Mouse (Mus musculus): Measurements from ENCODE around the gene Tnks1bp1.

The Tnks1bp1 gene

DNA sequence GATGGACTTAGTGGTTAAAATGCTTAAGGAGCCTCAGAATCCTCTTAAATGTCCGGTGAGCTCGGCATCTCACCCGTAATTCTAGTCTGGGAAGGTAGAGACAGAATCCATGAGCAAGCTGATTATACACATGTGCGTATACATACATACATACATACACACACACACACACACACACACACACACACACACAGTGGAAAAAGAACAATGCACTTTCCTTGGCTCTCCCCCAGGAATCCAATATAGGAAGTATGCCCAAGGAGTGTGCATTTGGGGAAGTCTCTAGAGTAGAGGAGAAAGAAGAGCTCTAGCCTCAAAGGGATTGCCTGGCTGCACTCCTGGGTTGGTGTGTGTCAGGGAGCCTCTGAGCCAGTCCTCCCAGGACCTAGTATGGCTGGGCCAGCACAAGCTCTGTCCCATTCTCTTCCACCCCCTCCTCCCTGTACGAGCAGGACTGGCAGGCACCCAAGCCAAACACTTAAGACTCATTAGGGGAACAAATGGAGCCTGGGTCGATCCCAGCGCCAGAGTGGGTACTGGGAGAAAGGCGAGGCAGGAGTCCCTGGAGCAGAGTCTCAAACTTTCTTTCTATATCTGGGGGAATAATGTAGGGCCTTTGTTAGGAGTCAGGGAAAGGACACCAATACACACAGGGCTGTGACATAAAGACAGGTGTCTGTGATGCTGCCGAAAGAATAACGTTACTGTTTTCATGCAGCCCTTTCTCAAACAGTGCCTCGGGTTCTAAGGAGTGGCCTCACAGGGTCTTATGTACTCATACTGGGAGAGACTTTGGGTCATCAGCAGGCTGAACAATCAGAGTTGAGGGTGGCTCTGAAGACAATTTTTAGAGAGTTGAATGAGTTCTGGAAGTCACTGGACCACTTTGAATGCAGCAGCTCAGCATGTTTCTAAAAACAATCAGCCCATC, 41.2 kb downstream of the Tnks1bp1 start:
- DNase-seq (ENCODE audit: low read depth, low spot score): no peak

DNA sequence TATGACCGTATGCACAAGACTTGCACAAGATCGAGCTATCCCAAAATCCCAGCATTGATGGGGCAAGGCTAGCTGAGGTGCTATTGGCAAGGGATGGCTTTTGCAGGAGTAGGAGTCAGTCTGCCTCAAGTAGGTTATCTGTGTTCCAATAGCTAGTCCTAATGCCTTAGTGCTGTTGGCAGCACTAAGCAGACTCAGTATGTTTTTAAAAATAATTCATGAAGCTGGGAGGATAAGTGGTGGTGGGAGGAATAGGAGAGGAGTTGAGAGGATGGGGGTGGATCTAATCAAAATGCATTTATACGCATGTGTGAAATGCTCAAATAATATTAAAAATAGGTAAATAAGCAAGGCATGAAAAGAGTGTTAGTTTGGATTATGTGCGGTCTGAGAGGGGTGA, 43.5 kb downstream of the Tnks1bp1 start:
- DNase-seq (ENCODE audit: low read depth, low spot score): no peak

DNA sequence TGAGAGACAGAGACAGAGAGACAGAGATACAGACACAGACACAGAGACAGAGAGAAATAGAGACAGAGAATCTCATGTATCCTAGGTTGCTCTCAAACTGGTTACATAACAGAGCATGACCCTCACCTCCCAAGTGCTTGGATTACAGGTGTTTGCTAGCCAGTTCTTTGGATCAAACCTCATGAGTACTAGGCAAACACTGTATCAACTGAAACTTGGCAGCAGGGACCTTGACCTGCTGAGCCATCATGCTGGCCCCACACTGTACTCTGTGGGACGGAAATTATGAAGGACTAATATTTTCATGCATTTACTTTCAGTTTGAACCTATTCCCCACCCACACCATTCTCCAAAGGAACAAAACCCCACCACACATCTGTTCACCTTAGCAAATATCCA, 45.6 kb downstream of the Tnks1bp1 start:
- DNase-seq (ENCODE audit: low read depth, low spot score): no peak

DNA sequence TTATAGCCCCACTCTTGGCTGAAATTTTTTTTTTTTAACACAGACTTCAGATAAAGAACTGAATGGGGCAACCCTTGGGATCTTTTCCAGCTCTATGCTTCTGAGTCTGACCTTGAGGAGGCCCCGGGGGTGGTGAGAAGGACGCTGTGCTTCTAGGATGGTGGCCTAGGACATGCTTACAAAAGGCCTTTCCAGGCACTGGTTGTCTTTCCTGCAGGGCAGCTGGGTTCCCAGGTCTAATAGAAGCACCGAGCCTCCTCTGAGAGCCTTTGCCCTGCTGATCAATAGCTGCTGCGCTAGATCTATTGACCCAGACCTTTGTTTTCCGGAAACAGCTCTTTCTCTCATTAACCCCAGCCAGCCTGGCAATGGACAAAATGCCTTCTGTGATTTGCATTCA, 48.1 kb downstream of the Tnks1bp1 start:
- DNase-seq (ENCODE audit: low read depth, low spot score): no peak

DNA sequence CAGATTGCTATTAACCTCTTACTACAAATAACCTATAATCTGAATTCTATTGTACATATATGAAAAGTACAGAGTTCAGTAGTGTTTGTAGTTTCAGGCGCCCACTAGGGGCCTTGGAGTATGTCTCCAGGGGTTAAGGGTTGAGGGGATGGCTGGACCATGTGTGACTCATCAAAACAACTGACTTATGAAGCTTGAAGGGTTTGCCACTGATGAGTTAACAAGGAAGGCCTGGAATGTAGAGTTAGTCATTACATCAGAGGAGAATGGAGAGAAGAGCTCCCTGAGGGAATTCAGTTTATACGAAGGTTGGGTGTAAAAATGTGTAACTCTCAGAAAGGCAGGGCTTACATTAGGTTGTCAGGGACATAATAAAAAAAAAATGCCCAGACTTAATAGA, 50.2 kb downstream of the Tnks1bp1 start:
- no peak for DNase-seq (ENCODE audit: low read depth, low spot score)

DNA sequence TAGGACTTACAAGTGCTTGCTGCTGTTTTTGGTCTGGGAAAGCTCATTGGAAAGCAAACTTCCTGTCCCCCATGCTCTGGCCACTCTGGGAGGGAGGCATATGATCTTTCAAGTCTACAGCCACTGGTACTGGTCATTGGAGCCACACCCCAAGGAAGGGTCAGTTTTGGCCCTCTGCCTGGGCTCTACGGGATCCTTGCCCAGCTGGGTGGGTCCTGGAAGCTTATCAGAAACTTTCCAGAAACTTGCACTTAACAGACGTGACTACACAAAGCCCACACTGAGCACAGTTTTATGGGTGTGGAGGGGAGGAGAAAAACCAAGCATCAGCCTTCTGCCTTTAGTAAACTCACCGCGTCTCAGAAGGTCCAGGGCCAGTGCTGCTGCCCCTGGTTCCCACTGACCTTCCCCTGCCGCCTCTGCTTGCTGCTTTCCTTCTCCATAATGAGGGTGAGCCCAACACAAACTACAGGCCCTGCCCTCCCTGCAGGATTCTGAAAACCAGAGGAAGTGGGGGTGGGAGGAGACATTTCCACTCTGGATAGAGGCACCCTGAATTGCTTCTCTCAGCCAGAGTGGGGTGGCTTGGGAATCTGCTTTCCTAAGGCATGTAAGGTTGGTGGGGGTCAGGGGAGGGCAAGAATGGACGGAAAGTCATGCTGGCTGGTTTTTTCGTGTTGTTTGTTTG, 51.1 kb downstream of the Tnks1bp1 start:
- no peak for DNase-seq (ENCODE audit: low read depth, low spot score)

DNA sequence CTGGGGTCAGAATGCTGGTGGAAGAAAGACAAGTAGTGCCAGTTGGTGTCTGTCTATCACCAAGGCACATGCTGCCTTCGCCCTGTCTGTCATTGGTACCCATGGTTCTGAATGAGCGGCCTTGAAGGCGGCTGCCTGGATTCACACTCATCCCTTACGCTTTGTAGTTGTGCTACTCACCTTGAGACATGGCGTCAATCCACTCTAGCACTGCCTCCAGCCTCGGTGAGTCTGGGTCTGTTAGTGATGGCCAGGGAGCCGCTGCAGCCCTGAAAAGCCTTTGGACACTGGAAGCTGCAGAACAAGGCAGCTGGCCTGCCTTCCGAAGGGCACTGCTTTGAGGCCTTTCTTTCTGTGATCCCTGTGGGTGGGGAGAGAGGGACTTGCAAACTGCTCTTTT, 55.4 kb downstream of the Tnks1bp1 start:
- no peak for DNase-seq (ENCODE audit: low read depth, low spot score)

DNA sequence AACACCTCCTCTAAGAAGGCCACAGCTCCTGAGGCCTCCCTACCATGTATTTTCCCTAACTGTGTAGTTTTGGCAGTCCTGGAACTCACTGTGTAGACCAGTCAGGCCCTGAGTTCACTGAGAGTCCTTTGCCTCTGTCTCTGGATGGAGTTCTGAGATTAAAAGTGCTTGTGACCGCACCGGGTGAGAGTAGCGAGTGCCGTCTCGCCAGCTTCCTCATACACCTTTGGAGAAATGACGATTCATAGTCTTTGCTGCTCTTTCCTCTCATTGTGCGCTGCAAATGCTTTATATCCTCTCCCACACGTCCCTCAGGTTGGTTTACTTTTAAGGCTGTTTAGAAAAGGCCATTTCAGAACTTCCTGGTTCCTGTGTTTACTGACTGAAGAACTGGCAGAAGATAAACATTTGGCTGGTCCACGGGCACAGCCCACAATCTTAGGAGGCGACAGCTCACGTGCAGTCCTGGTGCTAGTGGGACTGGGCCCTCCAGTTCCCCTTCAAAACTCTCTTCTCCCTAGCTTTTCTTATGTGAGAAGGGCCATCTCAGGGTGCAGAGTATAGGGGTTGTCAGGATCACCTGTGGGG, 57.7 kb downstream of the Tnks1bp1 start:
- DNase-seq (ENCODE audit: low read depth, low spot score): no peak

DNA sequence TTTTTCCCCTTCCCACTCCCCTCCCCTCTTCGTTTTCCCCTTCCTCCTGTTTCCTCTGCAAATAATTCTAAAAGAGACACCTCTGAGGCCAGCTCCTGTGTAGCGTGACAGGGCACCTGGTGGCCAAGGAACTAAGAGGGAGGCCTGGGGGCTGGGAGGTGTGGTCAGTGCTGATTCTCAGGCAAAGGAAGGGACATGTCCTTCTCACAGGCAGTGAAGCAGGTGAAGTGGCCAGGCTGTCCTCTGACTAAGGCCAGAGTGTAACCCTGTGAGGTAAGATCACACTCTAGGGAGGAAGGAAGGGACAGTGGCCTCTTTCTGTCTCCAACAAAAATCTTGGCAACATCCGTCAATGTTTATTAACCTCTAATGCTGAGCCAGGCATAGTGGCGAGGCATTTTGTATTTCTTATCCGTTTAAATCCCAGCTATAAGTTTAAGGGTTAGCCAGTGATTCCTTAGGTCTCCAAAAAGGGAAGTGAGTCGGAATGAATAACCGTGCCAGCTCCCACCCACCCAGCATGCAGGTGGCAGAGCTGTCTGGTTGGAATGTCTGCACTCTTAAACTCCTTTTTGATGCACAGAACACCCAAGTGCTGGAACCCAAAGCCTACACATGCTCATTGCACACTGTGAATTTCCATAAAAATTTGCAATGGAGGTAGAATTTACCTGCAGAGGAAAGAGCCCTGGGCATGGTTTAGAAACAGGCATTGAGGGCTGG, 58.4 kb downstream of the Tnks1bp1 start:
- DNase-seq (ENCODE audit: low read depth, low spot score): no peak

DNA sequence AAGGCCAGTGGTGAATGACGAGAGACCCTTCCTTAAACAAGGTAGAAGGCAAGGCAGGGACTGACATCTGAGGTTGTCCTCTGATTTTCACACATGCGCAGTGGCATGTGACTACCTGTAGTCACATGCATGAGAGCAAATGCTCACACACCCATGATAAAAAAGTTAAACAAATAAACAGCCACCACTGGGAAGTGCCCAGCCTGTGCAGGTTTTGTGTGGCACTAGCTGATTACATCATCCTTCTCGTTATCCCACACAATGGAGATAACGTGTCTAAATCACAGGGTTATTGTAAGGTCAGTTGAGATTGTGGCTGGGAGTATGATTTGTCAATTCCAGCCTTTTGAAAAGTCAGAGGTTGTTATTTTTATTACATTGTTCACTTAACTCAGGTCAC, 59.1 kb downstream of the Tnks1bp1 start:
- no peak for DNase-seq (ENCODE audit: low read depth, low spot score)

DNA sequence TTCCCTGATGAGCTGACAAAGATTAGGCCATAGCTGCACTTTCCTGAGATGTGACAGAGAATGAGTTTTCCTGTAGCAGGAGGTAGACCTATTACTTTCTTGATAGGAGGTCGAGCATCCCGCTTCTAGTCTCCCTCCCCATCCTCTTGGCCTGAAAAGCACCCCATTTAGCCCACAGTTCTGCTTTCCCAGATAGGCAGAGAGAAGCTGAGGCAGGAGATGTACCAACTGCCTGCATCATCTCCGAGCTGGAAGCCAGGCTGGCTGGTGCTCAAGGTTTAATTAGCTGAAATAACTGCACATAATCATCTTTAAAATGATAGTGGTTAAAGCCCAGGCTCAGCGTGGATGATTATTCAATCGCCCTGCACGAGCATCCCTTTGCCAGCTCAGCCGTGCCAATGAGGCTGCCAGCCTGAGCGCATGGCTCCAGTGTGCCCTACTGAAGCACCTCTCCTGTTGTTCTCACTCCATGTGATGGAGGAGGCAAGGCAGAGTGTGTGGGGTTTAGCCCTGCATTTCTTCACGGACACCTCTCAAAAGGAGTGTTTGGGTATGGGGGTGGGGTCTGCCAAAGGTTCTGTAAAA, 62.6 kb downstream of the Tnks1bp1 start:
- DNase-seq (ENCODE audit: low read depth, low spot score): no peak

Data from CD4-positive, CD25-positive, alpha-beta regulatory T cell, adult 2 months (primary cell).